ENCODE assay signal across 20 mouse cellular contexts in genomic region chr7:96390034-96390670, GRCm38 (mm10).
DNase-seq lines count a peak whose midpoint lies in the region; ATAC-seq and TF ChIP-seq lines count a peak whose summit lies in the region.
"Had no signal": no experiment of that assay in that cellular context is flagged by ENCODE, and none has a peak within 500 bp of the region (broad histone marks: within the 10 kb centered on the region; RNA-seq: fewer than 3 reads in every experiment).

No protein-coding gene starts in this region.

- no peak overlapping the region for H3K4me2 ChIP-seq in lung, embryonic 14.5 days
- no peak overlapping the region for H3K4me2 ChIP-seq in forebrain, embryonic 12.5 days
- H3K4me2 ChIP-seq in hindbrain, embryonic 12.5 days (replicated peaks), result no peak overlapping the region
- no peak overlapping the region for H3K4me2 ChIP-seq in midbrain, postnatal 0 days (ENCODE audit: low read depth, low read length, poor library complexity, severe bottlenecking)
- no peak overlapping the region for H3K4me2 ChIP-seq in liver, embryonic 12.5 days

- no peak for TF ChIP-seq CTCF in lung, embryonic 14.5 days (IDR thresholded peaks at IDR 0.05; ENCODE audit: low read depth)
- TF ChIP-seq CTCF in midbrain, postnatal 0 days (IDR thresholded peaks at IDR 0.05), result no peak

- no peaks in the 10 kb centered on the region for H3K9me3 ChIP-seq in lung, embryonic 14.5 days (ENCODE audit: low read depth, low read length)
- no peaks in the 10 kb centered on the region for H3K9me3 ChIP-seq in forebrain, embryonic 12.5 days
- H3K9me3 ChIP-seq in hindbrain, embryonic 12.5 days (replicated peaks), result no peaks in the 10 kb centered on the region
- no peaks in the 10 kb centered on the region for H3K9me3 ChIP-seq in midbrain, postnatal 0 days (ENCODE audit: low read length)
- no peaks in the 10 kb centered on the region for H3K9me3 ChIP-seq in liver, embryonic 12.5 days (replicated peaks)

- H3K4me1 ChIP-seq in lung, embryonic 14.5 days (ENCODE audit: insufficient read depth), result no peaks in the 10 kb centered on the region
- H3K4me1 ChIP-seq in forebrain, embryonic 12.5 days, result peaks cover 23% of the 10 kb centered on the region
- H3K4me1 ChIP-seq in hindbrain, embryonic 12.5 days, result peaks cover 9% of the 10 kb centered on the region; the same call in 1 of the 2 replicates
- H3K4me1 ChIP-seq in midbrain, postnatal 0 days (ENCODE audit: insufficient read depth, low read length), result no peaks in the 10 kb centered on the region
- no peaks in the 10 kb centered on the region for H3K4me1 ChIP-seq in liver, embryonic 12.5 days

- peak; percentile 65 for DNase-seq in lung, embryonic 14.5 days
- no peak for DNase-seq in lung, postnatal 25 days (ENCODE audit: low spot score)
- peak; percentile 63 for DNase-seq in midbrain, postnatal 0 days (ENCODE audit: low spot score)
- DNase-seq in left cerebral cortex, postnatal 10 days (ENCODE audit: extremely low spot score in 1 of 2, low spot score in 2 of 2), result no peak
- no peak for DNase-seq in ovary, postnatal 10 days (ENCODE audit: low spot score)
- DNase-seq: adrenal gland, postnatal 14 days; cerebellum, adult 9-11 months; heart, adult 18-20 months; heart, postnatal 14 days; kidney, adult 11 months; kidney, postnatal 25 days; lung, postnatal 10 days; spleen, adult 18-20 months; thymus, postnatal 36 days had no signal

- H3K27ac ChIP-seq in lung, embryonic 14.5 days (ENCODE audit: low read depth), result no peak overlapping the region
- H3K27ac ChIP-seq in forebrain, embryonic 12.5 days, result no peak overlapping the region
- H3K27ac ChIP-seq in hindbrain, embryonic 12.5 days, result no peak overlapping the region; the same call in 1 of the 2 replicates
- H3K27ac ChIP-seq in midbrain, postnatal 0 days (ENCODE audit: low read depth, low read length), result no peak overlapping the region
- no peak overlapping the region for H3K27ac ChIP-seq in liver, embryonic 12.5 days
- H3K27ac ChIP-seq: liver, embryonic 14.5 days; stomach, postnatal 0 days had no signal

- H3K4me3 ChIP-seq in lung, embryonic 14.5 days (ENCODE audit: low read depth, low read length), result no peak overlapping the region
- H3K4me3 ChIP-seq in forebrain, embryonic 12.5 days (replicated peaks), result no peak overlapping the region
- H3K4me3 ChIP-seq in hindbrain, embryonic 12.5 days, result no peak overlapping the region
- no peak overlapping the region for H3K4me3 ChIP-seq in midbrain, postnatal 0 days (ENCODE audit: low read depth, low read length)
- no peak overlapping the region for H3K4me3 ChIP-seq in liver, embryonic 12.5 days
- H3K4me3 ChIP-seq: erythroblast, embryonic 14.5 days had no signal

- H3K27me3 ChIP-seq in lung, embryonic 14.5 days (ENCODE audit: insufficient read depth, low read length), result no peaks in the 10 kb centered on the region
- H3K27me3 ChIP-seq in forebrain, embryonic 12.5 days, result no peaks in the 10 kb centered on the region
- no peaks in the 10 kb centered on the region for H3K27me3 ChIP-seq in hindbrain, embryonic 12.5 days
- H3K27me3 ChIP-seq in midbrain, postnatal 0 days (ENCODE audit: insufficient read depth, low read length), result no peaks in the 10 kb centered on the region
- no peaks in the 10 kb centered on the region for H3K27me3 ChIP-seq in liver, embryonic 12.5 days (replicated peaks)

- no peak overlapping the region for H3K9ac ChIP-seq in lung, embryonic 14.5 days
- H3K9ac ChIP-seq in forebrain, embryonic 12.5 days, result no peak overlapping the region
- H3K9ac ChIP-seq in hindbrain, embryonic 12.5 days, result no peak overlapping the region
- H3K9ac ChIP-seq in midbrain, postnatal 0 days (replicated peaks; ENCODE audit: low read length, poor library complexity, severe bottlenecking), result no peak overlapping the region
- H3K9ac ChIP-seq in liver, embryonic 12.5 days, result no peak overlapping the region
- H3K9ac ChIP-seq: liver, embryonic 14.5 days had no signal

- WGBS in lung, embryonic 14.5 days, result 62% methylated on average over 6 of the region's 6 CpGs
- 45% methylated on average over 6 of the region's 6 CpGs for WGBS in forebrain, embryonic 12.5 days
- WGBS in hindbrain, embryonic 12.5 days, result 59% methylated on average over 6 of the region's 6 CpGs
- WGBS in midbrain, postnatal 0 days, result 53% methylated on average over 6 of the region's 6 CpGs
- WGBS in liver, embryonic 12.5 days (ENCODE audit: insufficient replicate concordance), result 70% methylated on average over 6 of the region's 6 CpGs

- intact Hi-C loops in left cerebral cortex, postnatal 10 days (cut with DNase I), result no loop called here

- no peaks in the 10 kb centered on the region for H3K36me3 ChIP-seq in lung, embryonic 14.5 days (ENCODE audit: insufficient read depth)
- no peaks in the 10 kb centered on the region for H3K36me3 ChIP-seq in forebrain, embryonic 12.5 days (replicated peaks)
- no peaks in the 10 kb centered on the region for H3K36me3 ChIP-seq in hindbrain, embryonic 12.5 days
- H3K36me3 ChIP-seq in midbrain, postnatal 0 days (ENCODE audit: insufficient read depth, low read length), result no peaks in the 10 kb centered on the region
- no peaks in the 10 kb centered on the region for H3K36me3 ChIP-seq in liver, embryonic 12.5 days

- peak; percentile 28; the same call in 1 of the 2 replicates for ATAC-seq in lung, embryonic 14.5 days (ENCODE audit: insufficient read depth)
- ATAC-seq in forebrain, embryonic 12.5 days (ENCODE audit: low FRiP score), result peak; percentile 44; the same call in 1 of the 2 replicates
- peak; percentile 77 for ATAC-seq in hindbrain, embryonic 12.5 days (ENCODE audit: low FRiP score)
- no peak; the same call in 1 of the 2 replicates for ATAC-seq in midbrain, postnatal 0 days (ENCODE audit: low FRiP score)
- ATAC-seq in liver, embryonic 12.5 days, result no peak

Comparison
In these comparisons a context has a peak if more than half of its experiments do, and no peak if none do; other contexts are left out.
1. DNase-seq: peak in lung, embryonic 14.5 days (single experiment) and midbrain, postnatal 0 days (single experiment); none in lung, postnatal 25 days (single experiment), left cerebral cortex, postnatal 10 days (0 of 2) and ovary, postnatal 10 days (single experiment).
2. ATAC-seq: peak in lung, embryonic 14.5 days (single experiment), forebrain, embryonic 12.5 days (single experiment) and hindbrain, embryonic 12.5 days (single experiment); none in midbrain, postnatal 0 days (single experiment) and liver, embryonic 12.5 days (single experiment).